Mouse (Mus musculus) thymus, postnatal 4 days (tissue): ENCODE measurements at regions not wholly inside any gene's neighbourhood (a gene's known extent, or its start where the extent isn't known, plus 50 kb on each side); places are given as distances from the start of the nearest gene placed in this dataset.

Source experiments
- DNase-seq: peaks from one replicate; pipeline ENCODE4 v3.0.0; 2021

GRCm38 (mm10) chr1:63918200-63918599 is 149.1 kb upstream of the 4933402D24Rik start:
- no peak for DNase-seq

- no peak for DNase-seq
These were observed 148.0 kb upstream of the 4933402D24Rik start for GRCm38 (mm10) chr1:63916907-63917650.

DNA sequence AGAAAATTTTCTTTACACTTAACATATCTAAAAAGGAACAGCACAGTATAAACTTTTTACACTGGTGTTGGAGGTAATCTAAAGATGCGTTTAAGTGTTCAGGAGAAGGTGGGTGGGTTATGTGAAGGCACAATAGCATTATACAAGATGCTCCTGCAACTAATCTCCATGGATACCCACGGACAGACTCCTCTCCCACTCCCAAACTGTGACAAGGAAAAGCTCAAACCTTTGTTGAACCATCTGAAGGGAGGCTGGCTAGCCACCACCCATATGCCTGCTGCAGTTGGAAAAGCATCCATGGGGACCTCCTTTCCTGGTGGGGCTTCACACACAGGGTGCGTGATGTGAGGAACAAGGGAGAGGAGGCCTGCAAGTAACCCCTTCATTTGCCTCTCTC is 141.7 kb upstream of the 4933402D24Rik start:
- no peak for DNase-seq

DNA sequence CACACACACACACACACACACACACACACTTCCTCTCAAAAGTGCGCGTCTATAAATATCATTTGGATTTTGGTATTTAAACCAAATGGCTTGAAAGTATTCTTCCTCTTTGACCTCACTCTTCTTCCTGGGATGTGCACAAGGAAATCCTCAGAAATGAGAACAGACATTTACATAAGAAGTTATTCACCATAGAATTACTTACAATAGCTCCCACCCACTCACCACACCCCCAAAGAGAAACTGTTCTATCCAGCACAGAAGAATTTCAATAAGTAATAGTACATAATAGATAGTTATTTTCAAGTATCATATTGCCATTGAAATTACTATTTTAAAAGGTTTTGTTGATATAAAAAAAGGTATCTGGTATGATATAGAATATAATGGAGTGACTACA is 140.1 kb upstream of the 4933402D24Rik start:
- DNase-seq = no peak

DNA sequence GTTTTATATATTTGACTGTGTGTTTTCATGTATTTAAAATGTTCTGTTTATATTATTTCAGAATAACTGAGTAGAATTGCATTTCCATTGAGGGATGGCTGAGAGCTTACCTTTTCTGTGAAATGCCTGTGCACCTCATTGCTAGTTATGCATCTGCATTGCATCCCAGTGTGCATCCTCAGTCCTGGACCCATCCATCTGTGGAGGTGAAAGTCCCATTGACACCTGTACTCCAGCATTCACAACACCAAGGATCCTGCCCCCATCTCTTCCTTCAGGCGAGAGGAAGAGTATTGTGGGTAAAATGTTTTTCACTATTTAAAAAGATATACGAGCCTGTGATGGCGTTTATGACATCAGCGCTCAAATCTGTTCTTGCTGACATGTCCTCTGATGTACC is 134.6 kb upstream of the 4933402D24Rik start:
- no peak for DNase-seq

- no peak for DNase-seq
These were observed 134.1 kb upstream of the 4933402D24Rik start for GRCm38 (mm10) chr1:63903201-63903600.

GRCm38 (mm10) chr1:63902391-63902790 is 133.3 kb upstream of the 4933402D24Rik start:
- DNase-seq = no peak

DNA sequence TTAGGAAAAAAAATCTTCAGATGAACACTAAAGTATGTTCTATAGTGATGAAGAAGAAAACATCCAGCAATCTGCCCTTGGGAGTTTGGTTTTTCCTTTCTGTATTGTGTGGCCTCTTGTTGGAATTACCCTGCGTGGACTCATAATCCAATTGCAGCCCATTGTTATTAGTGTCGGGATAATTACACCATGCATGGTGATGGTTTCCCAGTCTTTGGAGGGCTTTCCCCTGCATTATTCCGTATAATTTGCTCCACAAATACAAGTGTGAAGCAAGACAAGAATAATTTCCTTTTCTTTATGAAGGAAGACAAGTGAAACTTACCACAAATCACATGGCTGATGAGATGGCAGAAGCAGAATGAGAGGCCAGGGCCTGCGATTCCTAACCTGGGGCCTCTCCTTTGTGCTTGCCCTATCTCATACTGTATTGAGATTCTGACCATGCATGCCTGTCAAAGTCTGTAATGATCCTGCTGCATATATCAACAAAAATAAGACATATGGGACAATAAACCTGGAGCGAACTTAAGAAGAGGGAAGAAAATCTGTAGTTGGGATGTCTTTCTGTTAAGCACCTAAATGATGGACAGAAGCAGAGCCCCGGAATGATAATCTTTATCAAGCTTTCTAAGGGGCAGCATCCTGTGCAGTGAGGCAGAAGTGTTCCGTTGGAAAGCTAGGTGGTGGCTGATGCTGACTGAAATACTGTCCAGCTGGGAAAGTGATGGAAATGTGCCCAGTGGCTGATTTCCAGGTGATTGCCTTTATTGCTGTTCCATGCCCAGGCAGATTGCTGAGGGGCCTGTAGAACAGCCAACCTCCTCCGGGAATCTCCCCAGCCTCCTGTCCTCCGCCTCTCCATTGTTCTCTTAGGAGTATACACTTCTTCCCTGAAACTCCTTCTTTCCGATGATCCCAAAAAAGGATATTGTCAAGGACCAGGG is 130.8 kb upstream of the 4933402D24Rik start:
- no peak for DNase-seq

GRCm38 (mm10) chr1:63898766-63899165 is 129.7 kb upstream of the 4933402D24Rik start:
- DNase-seq = no peak

DNA sequence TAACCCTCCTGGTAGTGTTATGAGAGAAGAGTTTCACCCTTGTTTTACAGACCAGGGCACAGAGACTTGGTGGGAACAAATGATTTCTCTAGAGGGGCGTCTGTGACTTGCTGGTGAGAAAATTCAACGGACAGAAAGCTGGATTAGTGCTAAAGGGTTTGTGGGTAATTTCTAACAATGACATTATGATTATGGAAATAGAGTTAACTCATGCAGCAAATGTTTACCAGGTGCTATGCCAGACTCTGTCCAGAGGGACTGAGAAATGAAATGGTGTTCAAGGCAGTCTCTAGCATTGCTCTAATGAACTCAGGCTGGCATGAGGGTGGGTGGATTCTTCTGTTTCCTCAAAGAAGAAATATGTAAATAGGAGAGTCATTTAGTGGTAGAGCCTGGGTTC is 128.5 kb upstream of the 4933402D24Rik start:
- DNase-seq = no peak

DNA sequence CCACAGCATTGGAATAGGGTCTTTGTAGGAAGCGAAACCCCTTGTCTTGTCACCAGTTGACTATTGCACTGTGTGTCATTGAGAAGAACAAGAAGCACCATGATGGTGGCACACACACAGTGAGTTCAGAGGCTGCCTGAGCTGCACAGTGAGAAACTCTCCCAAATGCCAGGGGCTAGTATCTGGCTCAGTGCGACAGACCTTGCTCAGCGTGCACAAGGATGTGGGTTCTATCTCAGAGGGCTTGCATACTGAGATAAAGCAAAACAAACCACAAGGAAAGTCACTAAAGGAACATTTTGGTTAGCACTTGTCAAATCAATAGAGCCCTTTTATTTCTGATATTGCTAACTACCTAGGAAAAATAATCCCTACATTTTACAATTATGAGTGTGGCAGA is 110.5 kb upstream of the 4933402D24Rik start:
- no peak for DNase-seq

- no peak for DNase-seq
These were observed 107.7 kb upstream of the 4933402D24Rik start for GRCm38 (mm10) chr1:63876589-63877251.

DNA sequence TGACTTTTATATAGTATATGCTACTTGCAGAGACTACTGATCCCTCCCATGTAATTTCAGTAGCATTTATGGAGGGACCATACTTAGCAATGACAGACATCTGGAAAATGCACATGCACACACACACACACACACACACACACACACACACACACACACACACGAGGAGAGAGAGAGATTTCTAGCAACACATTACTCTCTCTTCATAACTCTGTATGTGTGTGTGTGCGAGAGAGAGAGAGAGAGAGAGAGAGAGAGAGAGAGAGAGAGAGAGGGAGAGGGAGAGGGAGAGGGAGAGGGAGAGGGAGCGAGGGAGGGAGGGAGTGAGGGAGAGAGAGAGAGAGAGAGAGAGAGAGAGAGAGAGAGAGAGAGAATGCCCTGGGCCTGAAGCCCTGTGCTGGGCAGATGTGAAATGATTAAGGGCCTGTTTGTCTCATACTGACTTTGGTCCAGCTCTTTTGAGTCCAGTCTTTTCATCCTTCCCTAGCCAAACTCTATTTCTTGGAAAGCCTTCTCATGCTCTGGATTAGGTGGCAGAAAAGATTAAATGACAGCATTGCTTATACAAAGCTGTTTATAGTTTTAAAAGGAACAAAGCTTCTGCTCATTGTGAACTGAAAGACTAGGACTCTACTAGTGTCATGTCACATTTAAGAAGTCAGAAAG is 106.4 kb upstream of the 4933402D24Rik start:
- no peak for DNase-seq

GRCm38 (mm10) chr1:63871831-63872230 is 102.8 kb upstream of the 4933402D24Rik start:
- no peak for DNase-seq

GRCm38 (mm10) chr1:63869342-63869741 is 100.3 kb upstream of the 4933402D24Rik start:
- DNase-seq = no peak

GRCm38 (mm10) chr1:63857933-63858649 is 89.0 kb upstream of the 4933402D24Rik start:
- no peak for DNase-seq

- DNase-seq = no peak
These were observed 88.4 kb upstream of the 4933402D24Rik start for GRCm38 (mm10) chr1:63857468-63857867.

DNA sequence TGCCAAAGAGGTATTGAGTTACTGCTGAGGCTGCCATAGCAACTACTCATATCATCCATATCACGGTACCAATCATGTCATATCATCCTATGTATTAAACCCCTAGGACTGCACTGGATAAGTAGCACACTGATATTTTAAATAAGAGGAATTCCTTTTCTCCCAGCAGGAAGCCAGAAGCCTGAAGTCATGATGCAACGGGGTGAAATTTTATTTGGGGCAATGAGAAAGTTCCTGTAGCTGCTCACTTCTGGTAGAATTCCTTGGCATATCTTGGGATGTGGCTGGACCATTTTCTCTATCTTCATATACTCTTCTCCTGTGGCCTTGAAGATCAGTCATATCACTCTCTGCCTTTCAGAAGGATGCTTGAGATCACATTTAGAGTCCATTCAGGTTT is 87.3 kb upstream of the 4933402D24Rik start:
- DNase-seq = no peak

DNA sequence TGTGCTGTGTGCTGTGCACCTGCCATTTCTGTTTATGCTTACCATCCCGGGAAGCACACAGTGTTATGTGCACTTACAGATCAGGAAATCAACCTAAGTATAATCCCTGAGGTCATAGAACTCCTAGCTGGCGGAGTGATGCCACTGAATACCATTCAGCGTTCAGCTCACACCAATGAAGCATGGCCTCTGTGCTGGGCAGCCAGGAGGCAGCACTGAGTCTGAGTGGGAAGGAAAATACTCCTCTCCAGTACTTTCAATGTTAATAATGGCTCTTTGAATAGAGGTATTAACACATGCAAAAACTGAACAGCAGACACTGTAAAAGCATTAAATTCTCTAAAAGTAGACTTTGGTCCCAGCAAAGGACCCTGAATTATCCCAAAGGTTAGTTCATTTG is 85.7 kb upstream of the 4933402D24Rik start:
- DNase-seq = peak; percentile 17

GRCm38 (mm10) chr1:63851476-63852094 is 82.5 kb upstream of the 4933402D24Rik start:
- no peak for DNase-seq

GRCm38 (mm10) chr1:63850262-63850661 is 81.2 kb upstream of the 4933402D24Rik start:
- DNase-seq = no peak
